Mouse (Mus musculus): Measurements from ENCODE around the gene Tmem8.
"Not testable (repeated sequence)": the region's sequence is repeated elsewhere in the genome, so short reads cannot be mapped to it uniquely, and the experiment has no call there.

Tmem8 gene

DNA sequence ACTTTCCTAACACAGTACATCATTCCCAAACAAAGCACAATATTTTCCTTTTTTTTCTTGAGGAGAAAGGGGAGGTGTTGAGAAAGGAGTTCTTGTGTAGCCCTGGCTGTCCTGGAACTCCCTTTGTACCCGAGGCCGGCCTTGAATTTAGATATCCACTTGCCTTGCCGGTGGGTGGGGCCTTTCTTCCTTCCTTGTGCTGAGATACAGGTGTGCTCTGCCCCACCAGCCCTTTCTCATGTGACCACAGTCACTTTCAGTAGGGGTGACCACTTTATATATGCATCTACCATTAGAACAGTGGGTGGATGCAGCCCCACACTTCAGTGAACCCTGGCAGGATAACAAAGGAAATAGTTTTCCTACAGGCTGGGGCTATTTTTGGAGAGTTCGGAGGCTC is 1.4 kb upstream of the Tmem8 start:
- DNase-seq (ENCODE audit: low spot score in 2 of 2) = no peak

DNA sequence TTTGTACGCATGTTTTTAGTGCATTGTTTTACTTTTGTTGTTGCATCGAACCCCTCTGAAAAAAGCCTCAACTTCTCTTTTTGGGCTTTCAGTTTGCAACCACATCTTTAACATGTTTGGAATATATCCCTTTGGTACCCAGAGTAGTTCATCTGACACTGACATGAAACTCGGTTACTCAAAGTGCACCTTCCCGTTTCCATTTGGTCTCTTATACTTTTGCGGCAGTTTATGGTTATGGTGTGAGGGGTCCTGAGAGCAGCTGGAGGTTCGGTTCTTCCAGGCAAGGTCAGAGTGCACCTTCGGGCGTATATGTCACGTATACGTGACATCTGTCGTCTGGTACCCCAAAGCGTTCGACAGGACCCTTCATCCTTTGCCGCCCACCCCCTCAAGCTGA is 348 bp upstream of the Tmem8 start:
- no peak for DNase-seq (ENCODE audit: low spot score in 2 of 2)

DNA sequence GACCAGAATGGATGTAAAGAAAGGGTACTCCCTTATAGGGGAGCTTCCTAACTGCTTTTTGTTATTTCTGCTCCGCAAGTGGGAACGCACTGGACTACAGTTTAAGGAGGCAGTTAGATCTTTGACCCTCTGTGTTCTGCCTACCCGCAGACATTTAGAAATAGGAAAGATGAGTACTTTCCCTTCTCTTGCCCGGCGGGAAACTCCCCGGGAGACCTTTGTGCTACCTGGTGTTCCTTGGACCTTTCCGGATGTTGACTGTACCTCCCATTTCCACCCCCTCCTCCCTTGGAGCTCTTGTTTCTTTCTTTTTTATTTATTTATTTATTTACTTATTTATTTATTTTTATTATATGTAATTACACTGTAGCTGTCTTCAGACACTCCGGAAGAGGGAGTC is 962 bp downstream of the Tmem8 start:
- DNase-seq (ENCODE audit: low spot score in 2 of 2) = no peak

DNA sequence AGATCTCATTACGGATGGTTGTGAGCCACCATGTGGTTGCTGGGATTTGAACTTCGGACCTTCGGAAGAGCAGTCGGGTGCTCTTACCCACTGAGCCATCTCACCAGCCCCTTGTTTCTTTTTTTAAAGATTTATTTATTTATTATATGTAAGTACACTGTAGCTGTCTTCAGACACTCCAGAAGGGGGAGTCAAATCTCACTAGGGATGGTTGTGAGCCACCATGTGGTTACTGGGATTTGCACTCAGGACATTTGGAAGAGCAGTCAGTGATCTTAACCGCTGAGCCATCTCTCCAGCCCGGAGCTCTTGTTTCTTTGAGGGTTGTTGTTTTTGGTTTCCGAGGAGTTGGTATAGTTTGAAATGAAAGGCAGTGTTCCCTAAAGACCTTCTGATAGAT is 1.4 kb downstream of the Tmem8 start:
- DNase-seq (ENCODE audit: low spot score in 2 of 2) = not testable (repeated sequence)

DNA sequence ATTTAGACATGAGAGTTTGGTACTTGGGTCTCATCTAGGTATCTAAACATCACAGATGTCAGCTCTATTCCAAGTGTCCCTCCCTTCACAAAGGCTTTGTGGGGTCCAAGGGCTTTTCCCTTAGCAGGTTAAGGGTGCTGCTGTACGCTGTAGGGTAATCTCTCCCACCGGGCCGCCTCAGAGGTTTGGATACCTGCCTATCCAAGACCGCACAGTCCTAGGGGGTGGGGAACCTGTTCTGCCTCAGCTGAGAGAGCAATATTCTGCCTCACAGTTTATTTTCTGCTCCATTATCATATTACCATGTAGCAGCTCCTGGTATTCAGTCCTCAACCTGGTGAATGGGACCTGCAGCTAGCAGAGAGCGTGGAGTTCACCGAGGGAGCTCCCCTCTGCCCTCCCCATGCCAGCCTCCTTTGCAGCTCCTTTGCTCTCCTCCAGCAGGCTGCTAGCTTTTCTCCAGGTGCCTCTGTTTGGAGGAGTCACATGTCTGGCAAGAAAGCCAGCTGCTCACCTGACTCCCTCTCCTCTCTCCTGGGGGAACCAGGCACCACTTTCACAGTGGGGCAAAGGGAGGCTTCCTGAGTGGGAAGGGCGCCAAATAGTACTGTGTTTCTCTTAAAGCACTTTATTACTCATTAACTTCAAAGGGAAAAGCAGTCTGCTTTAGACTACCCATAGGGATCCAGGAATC is 2.3 kb downstream of the Tmem8 start:
- no peak for DNase-seq (ENCODE audit: low spot score in 2 of 2)

DNA sequence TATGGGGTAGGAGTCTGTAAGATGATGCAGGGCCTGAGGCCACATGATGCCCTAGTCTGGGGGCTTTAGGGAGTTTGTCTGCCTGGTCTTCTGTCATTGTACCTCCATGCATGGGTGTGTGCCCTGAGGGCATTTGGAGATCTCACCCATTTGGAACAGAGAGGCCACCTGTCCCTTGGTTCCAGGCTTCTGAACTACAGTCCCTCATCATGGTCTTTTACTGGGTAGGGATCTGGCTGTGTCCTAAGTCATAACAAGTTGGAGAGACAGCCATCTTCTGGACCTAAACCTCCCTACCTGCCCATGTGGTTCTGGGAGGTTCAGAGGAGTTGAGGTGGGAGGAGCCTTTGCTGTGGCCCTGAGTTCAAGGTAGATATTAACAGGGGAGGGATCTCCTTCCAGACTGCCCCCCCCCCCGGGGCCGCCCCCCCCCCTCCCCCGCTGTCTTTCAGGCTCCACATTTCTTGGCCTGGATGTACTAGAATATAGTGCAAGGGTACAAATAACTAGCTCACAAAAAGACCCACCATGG is 2.9 kb downstream of the Tmem8 start:
- DNase-seq (ENCODE audit: low spot score in 2 of 2) = no peak

DNA sequence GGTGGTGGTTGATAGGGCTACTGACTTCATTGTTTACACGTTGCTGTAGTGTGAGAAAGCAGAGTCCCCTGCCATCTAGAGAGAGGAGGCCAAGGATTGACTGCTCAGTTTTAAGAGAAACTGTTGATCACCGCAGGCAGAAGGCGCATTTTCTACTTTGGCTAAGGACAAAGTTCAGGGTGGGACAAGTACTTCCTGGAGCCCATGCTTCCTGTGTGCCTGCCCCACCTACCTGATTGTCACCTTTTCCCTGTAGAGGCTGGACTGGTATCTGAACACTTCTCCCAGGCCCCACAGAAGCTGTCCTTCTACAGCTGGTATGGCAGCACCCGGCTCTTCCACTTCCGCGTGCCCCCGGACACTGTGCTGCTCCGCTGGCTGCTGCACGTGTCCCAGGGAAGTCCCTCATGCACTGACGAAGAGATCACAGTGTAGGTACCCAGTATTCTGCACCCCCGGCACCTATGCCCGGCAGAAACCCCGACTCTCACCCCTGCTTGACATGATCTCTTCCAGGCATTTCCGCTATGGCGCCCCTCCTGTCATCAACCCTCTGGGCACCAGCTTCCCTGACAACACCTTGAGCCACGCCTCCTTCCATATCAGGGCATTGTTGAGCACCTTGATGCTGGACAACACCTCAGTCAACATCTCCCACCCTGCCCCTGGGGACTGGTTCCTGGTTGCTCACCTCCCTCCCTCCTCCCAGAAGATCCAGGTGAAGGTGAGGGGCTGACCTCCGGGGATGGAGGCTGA is 3.6 kb downstream of the Tmem8 start:
- no peak for DNase-seq (ENCODE audit: low spot score in 2 of 2)

DNA sequence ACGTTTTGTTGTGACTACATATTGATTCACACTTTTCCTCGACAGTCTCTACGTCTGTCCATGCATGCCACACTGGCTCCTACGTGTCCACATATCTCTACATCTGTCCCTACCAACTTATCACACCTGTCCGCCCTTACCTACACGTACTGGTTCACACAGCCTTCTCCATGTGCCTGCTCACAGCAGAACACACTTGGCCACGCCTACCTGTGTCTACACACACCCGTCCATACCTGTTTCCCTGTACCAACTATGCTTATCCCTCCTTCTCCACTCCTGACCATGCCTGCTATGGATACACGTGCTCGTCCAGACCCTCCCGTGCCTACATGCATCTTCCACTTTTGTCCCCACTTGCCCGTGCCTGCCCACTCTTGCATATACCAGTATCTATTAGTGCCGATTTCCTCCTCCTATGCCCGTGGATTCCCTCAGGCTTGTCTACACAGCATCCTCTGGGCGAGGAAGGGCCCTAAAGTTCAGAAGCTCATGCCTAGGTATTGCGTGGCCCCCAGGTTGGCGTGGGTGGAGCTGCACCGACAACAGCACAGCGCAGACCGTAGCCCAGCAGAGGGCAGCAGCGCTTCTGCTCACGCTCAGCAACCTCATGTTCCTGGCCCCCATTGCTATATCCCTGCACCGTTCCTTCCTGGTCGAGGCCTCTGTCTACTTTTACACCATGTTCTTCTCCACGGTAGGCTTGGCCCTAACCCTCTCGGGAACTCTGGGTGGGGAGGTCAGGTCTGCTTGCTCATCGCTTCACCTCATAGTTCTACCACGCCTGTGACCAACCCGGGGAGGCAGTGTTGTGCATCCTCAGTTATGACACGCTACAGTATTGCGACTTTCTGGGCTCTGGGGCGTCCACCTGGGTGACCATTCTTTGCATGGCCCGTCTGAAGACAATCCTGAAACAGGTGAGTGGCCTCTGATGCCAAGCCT is 6.9 kb downstream of the Tmem8 start:
- no peak for DNase-seq (ENCODE audit: low spot score in 2 of 2)

DNA sequence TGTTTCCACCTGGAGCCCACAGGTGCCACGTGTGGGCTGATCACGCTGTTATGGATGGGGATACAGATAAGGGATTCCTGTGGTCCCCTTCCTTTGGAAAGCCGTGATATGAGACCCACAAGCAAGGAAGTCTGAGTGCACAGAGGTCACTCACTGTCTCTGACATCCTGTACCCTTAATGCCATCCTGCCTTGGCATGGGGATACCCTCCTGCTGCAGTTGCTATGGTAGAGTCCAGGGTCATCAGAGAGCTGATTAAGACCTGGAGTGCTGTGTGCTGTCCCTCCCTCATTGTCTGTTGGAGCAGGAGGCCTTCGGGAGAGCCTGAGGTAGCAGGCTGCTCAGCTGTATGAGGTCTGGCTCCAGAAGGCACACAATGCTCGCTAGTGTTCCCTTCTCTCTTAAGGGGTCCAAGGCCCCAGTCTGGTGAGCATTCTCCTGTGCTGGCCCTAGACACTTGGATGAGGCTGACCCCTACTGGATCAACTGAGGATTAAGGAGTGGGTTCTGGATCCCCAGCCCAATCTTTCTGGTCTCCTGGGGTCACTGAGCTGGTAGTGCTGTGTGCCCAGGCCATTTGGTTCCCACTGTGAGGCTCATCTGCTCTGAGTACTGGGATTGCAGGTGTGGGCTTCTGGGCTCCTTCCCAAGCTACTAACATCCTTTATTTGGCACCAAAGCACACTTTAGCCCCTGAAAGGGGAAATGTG is 9.5 kb downstream of the Tmem8 start:
- DNase-seq (ENCODE audit: low spot score in 2 of 2) = no peak

DNA sequence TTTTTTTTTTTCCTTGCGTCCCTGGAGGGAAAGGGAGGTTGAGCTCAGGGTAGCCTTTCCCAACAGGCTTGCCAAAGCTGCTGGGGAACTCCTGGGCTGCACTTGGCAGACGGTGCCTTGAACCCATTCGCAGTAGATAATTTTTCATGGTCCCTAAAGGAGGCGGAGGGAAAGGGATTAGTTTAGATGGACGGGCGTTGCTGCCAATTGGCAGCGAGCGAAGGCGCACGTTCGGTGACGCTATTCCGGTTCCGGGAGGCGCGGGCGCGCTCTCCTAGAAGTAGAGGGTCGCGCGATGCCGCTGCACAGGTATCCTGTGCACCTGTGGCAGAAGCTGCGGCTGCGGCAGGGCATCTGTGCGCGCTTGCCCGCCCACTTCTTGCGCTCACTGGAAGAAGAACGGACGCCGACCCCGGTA is 10.2 kb downstream of the Tmem8 start, which contains the start of gene Mrpl28:
Mrpl28 (plus strand) TSS at position 234 of the 418 bp plus-strand sequence.
- peak; percentile 81 to 84 for DNase-seq (ENCODE audit: low spot score in 2 of 2)

DNA sequence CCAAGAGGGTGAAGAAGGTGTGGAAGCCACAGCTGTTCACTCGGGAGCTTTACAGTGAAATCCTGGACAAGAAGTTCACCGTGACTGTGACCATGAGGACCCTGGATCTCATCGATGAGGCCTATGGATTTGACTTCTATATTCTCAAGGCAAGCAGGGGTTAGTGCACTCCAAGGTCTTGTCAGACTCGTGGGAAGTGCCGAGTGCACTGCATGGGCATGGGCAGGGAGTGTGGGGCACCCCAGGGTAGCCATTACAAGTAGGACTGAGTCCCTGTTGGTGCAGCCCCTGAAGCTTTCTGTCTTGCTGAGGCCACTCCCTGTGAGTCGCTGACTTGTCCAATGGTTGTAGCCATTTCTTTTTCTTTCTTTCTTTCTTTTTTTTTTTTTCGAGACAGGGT is 11.5 kb downstream of the Tmem8 start:
- DNase-seq (ENCODE audit: low spot score in 2 of 2) = no peak

DNA sequence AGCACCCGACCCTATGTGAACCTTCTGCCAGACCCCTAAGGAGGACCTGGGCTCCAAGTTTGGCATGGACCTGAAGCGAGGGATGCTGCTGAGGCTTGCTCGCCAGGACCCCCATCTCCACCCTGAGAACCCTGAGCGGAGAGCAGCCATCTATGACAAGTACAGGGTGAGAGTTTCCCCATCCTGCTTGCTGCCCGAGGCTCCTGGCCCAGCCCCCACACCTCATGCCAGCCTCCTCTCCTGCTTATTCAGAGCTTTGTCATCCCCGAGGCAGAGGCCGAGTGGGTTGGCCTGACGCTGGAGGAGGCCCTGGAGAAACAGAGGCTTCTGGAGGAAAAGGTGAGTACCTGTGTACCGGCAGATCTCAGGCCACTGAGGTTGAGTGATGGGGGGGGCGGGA is 12.1 kb downstream of the Tmem8 start:
- DNase-seq (ENCODE audit: low spot score in 2 of 2) = no peak

DNA sequence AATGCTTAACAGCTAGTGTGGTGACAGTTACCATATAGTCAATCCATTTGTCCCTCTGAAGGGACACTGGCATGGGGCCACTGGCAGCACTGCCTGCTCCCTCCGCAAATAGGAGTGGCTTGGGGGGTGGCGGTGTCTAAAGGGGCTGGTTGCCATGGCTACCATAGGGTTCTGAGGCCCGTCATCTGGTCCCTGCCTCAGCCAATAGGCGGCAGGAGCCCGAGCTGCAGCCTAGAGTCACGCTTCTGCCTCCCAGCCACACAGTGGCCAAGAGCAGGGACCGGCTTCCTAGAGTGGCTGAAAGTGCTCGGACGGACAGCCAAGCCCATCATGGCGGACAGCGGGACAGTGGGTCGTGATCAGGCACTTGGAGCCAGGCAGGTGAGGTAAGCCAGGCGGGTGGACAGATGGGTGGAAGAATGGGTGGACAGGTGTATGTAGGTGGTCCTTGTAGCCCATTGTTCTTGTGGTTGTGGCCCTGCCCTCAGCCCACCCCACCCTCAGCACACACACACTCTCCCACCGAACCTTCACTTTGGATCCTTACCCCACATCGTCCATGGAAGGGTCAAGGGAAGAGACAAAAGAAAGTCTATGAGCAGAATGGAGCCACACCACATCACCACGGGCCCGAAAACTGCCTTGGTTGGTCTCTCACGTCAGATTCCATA is 18.1 kb downstream of the Tmem8 start:
- DNase-seq (ENCODE audit: low spot score in 2 of 2) = no peak

DNA sequence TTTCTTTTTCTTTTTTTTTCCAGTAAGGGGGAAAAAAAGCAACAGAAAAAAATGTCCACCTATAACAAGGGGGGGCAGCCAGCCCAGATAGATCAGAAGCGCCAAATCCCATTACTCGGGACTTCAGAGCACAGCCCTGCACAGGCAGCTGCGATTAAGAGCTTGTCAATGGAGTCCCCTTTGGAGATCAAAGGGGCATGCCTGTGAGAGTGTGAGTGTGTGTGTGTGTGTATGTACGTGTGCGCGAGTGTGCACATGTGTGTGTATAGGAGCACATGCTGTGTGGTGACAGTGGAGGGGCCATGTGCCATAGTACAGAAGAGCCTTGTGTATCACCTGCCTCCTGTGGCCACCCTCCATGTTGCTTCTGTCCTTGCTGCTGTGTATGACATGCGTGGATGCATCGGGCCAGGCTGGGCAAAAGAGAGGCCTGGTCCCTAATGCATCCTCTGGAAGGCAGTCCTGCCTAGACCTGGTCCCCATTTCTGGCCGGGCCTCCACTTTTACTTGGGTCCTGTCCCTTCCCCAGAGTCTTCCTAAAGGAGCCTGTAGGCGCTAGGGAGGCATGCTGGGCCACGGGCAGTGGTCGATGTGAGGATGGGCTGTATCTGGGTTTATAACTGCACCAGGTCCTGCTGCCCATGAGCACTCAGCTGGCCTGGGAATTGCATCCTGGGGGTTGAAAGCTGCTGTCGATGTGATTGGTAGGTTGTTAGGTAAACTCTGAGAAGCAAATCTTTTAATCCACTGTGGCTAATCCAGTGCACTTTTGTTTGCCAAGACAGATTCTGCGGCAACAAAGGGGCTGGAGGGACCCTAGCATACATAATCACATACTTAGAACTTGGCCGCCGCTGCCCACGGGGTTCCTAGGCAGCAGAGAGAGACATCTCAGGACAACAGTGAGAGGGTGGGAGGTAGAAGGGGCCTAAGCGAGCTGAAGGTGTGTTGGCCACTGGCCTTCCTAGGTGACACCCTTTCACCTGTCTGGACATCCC is 19.1 kb downstream of the Tmem8 start:
- DNase-seq (ENCODE audit: low spot score in 2 of 2) = no peak

DNA sequence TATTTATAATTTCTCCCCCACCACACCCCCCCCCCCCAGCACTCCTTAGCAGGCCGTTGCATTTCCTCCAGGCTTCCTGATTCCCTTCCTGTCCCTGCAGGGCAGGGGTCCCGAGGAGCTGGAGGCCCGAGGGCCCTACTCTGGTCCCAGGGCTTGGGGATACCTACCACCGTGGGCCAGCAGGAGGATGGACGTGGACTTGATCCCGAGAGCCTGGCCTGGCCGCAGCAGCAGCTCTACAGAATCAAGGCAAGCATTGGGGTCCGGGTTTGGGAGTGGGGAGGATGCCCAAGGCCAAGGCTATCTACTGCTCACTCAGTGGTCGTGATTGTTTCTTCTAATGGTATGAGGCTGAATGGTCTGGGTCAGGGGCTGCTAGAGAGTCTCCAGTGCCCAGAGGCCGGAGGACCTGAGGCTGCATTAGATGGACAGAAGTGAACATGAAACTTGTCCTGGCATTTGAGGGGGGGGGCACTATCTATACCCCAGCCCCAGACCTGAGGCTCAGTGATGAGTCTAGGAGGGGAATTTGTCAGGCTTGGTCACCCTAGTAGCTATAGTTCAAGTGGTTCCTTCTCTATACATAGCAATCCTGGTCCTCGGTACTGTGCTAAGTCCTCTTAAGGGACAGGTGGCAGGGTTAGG is 24.1 kb downstream of the Tmem8 start:
- no peak for DNase-seq (ENCODE audit: low spot score in 2 of 2)

DNA sequence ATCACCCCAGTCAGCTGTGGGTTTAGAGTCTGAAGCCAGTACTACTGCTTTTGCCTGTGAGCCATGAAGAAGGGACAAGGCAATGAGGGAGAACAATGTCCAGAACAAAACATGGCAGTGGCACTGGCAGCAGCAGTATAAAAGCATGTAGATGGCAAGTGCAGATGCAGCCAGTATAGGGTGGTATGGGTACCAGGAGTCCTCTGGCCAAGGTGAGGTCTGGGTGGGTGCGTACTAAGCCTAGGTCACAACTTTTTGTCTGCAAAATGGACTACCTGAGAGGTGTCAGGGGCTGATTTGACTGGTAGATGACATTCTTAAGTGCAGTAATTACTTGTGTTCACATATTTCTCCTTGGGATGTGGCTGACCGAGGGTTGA is 24.6 kb downstream of the Tmem8 start:
- no peak for DNase-seq (ENCODE audit: low spot score in 2 of 2)

DNA sequence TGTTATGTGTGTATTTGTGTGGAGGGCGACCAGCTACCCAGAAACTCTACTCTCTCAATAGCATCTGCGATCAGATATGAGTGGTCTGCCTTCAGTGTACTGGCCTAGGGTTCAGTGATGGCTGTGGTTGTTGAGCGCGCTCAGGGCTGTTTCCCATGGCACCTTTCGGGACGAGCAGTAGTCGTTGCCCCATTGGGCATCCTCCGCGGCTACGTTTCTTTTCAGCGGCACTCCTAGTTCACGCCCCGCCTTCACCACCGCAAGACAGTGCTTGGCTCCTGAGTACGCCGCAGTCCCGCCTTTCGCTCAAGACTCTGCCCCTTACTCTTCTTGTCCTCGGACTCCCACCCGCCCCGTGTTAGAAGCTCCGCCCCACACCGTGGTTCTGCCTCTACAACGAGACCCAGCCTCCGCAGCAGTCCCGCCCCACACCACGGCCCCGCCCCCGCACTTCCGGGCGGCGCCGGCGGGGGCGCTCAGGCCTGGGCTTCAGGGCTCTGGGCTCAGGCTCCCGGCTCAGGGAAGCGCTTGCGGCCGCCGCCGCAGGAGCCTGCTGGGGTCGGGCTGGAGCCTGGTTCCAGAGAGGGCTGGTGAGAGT is 25.2 kb downstream of the Tmem8 start, which contains the start of gene Axin1:
Axin1 (plus strand) TSS at position 450 of the 598 bp plus-strand sequence.
- DNase-seq (ENCODE audit: low spot score in 2 of 2) = peak; percentile 90 to 93

DNA sequence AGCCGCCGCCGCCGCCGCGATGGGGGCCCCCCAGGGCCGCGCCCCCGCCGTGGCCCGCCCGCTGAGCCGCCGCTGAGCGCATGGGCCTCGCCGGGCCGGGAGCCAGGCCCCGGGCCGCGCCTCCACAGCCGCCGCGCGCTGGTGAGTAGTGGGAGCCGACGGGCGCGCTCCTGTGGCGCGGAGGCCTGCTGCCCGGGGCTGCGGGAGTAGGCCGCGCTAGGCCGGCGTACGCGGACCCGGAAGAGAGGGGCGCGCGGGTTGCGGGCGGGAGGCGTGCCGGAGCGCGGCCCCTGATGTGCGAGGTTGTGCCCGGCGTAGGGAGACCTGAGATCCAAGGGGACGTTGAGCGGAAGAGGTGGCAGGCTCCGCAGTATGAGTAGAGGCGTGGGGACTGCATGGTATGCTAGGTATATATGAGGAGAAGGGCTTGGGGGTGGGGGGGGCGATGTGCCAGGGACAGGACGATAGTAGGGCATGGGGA is 25.8 kb downstream of the Tmem8 start:
- DNase-seq (ENCODE audit: low spot score in 2 of 2) = no peak
